Mouse (Mus musculus) embryo, embryonic 10 days (tissue): ENCODE data around the gene Olfr125.

Source experiments
- DNase-seq: peaks from one replicate; pipeline ENCODE4 v3.0.0-alpha.2; 2015; ENCODE audit warnings: low spot score

Olfr125 gene

GRCm38 (mm10) chr17:37832649-37833048 is at the start of gene Olfr125:
Gene Olfr125 (plus strand): TSS chr17:37832949.
- no peak for DNase-seq

DNA sequence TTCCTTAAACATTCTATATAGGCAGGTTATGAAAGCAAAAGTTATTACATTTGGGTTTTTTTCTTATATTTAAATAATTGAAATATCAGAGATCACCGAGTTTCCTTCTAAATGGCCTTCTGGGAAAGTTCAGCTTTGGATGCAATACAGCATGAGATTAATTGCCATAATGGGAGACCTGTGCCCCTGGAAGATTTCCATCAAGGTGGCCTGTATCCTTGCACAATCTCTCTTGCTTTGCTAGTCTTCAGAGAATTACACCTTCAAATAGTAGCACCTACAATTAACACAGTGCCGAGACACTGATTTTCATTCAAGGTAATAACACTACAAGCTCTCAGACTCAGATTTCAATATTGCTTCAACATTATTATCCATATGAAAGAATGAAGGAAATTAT is 39.5 kb upstream of the Olfr125 start, which contains the start of gene Olfr123:
Olfr123 (plus strand) TSS at position 301 of the 400 bp plus-strand sequence.
- DNase-seq = no peak

DNA sequence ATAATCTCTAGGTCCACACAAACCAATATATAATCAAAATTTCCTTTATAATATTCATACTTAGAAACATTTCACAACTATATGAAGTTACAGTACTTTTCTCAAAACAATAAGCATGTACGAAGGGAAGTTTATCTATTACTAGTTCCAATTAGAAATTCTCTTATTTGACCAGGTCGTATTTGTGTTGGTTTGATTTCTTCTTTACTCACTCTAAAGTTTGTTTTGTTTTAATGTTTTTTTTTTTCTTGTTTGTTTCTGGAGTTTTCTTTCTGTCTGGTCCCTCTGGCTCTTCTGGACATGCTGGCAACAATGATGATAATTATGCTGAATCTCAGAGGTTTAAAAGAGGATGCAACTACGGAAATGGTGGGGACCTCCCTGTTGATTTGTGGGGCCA is 33.2 kb upstream of the Olfr125 start, which contains the start of gene Olfr124:
Olfr124 (plus strand) TSS at position 301 of the 400 bp plus-strand sequence.
- DNase-seq = no peak

- no peak for DNase-seq
These were observed 14.4 kb downstream of the Olfr125 start, which contains the start of gene Olfr126 for GRCm38 (mm10) chr17:37847183-37847582. Gene Olfr126 (plus strand): TSS chr17:37847483.

DNA sequence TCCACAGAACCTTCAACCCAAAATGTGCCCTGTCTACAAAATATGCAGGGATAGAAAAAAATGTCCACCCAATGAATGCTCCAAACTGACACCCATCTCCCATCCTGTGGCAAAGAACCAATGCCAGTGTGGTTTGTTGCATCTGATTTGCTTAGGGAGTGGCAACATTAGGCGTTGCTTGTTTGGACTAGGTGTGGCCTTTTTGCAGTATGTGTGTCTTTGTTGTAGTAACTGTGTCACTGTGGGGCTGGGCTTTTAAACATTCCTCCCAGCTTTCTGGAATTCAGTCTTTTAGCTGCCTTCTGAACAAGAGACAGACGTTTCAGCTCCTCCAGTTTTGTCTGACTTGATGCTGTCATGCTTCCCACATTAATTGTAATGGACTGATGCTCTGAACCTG is 31.2 kb downstream of the Olfr125 start:
- DNase-seq = no peak

DNA sequence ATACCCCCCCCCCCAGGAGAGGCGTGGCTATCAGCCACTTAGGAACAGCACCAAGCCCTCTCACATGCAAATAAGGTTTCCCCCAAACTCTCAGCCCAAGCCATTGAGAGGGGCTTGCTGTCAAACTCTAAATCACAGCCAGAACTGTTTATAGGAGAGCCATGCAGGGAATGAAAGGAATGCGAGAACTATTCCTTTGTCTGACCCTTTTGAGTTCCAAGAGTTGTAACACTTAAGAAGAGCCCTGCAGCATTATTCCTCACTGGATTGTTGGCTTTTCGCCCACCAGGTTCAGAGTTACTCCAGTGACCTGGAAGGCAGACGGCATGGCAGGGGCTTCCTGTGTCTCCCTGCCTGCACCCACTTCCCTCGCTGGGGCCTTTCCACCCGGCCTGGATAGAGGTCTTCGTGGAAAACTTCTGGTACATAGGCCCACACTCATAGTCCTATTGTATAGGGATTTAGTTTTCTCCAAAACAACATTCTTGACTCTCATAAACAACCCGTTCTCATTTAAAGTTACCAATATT is 37.0 kb downstream of the Olfr125 start:
- DNase-seq = peak; percentile 22

DNA sequence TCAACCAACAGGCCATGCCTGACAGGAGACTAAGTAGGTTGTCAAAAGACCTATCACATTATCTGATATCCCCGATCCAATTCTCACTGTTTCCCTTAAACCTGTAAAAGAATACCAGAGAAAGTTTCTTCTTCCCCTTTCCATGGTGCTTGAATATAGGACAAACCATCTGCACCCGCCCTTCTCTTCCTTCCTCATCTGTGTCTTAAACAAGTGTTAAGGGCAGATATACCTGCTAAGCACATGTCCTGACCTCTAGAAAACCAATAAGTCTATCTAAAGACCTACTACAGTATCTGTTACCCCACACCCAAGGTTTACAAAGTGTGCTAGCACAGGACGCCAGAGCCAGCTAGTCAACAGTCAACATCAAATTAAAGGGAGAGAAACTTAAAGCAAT is 41.1 kb downstream of the Olfr125 start:
- no peak for DNase-seq
